Mouse (Mus musculus) lung, postnatal 0 days (tissue): ENCODE results near the gene Rspo4. TPM values are rescaled to one million over a fixed set of nuclear protein-coding genes. Genes with fewer than 3 reads are reported as not detected.

ENCODE experiments used
- ATAC-seq: fragments of 200-750 bp; cut with Nextera tagmentation; 2 replicates; pipeline ENCODE4 v1.8.0; 2017; ENCODE audit warnings: moderate library complexity
- DNase-seq: peaks from one replicate; pipeline ENCODE4 v3.0.0-alpha.2; 2016; ENCODE audit warnings: low spot score
- H3K27ac ChIP-seq: fragments of 300-500 bp; sonication (generic); 2 replicates; pipeline ENCODE4 v1.5.1; 2014; ENCODE audit warnings: antibody characterized with exemption, mild to moderate bottlenecking, low read length, mixed read lengths
- H3K27me3 ChIP-seq: fragments of 300-500 bp; sonication (generic); replicated peaks from 2 replicates; pipeline ENCODE4 v1.6.1; 2014; ENCODE audit warnings: low read length, mixed read lengths; ENCODE audit not compliant: insufficient read depth
- H3K36me3 ChIP-seq: fragments of 300-500 bp; sonication (generic); 2 replicates; pipeline ENCODE4 v1.6.1; 2014; ENCODE audit warnings: low read length, mixed read lengths; ENCODE audit not compliant: insufficient read depth
- H3K4me1 ChIP-seq: fragments of 300-500 bp; sonication (generic); 2 replicates; pipeline ENCODE4 v1.6.1; 2014; ENCODE audit warnings: antibody characterized with exemption, low read depth, low read length, mixed read lengths; ENCODE audit not compliant: insufficient read depth
- H3K4me2 ChIP-seq: fragments of 300-500 bp; sonication (generic); replicated peaks from 2 replicates; pipeline ENCODE4 v1.6.1; 2014; ENCODE audit warnings: low read depth, mild to moderate bottlenecking, low read length, moderate library complexity, mixed read lengths
- H3K4me3 ChIP-seq: fragments of 300-500 bp; sonication (generic); 2 replicates; pipeline ENCODE4 v1.5.1; 2014; ENCODE audit warnings: low read depth, low read length
- H3K9ac ChIP-seq: fragments of 300-500 bp; sonication (generic); replicated peaks from 2 replicates; pipeline ENCODE4 v1.6.1; 2014; ENCODE audit warnings: low read depth, mild to moderate bottlenecking
- H3K9me3 ChIP-seq: fragments of 300-500 bp; sonication (generic); 2 replicates; pipeline ENCODE4 v1.6.1; 2016; ENCODE audit warnings: low read length, mixed read lengths
- CTCF ChIP-seq: IDR thresholded peaks from 2 replicates; pipeline ENCODE4 v1.5.1; 2016; ENCODE audit warnings: antibody characterized with exemption, mild to moderate bottlenecking
- EP300 ChIP-seq: IDR thresholded peaks from 2 replicates; pipeline ENCODE4 v1.6.1; 2016; ENCODE audit warnings: antibody characterized with exemption, mild to moderate bottlenecking, control low read depth
- WGBS: fragments of 180-500 bp; shearing (Covaris S2); extraction: QIAGEN DNeasy Blood & Tissue Kit; methylation state at CpG from one replicate; pipeline ENCODE4 v1.1.7; 2014; 5-methylcytosine and 5-hydroxymethylcytosine counted together
- polyA plus RNA-seq: library from polyadenylated mRNA; unstranded; fragments of >200 nt; fragmentation: Nextera tagmentation; extraction: Ambion mirVana; gene quantifications from 2 replicates; pipeline ENCODE4 v1.2.1, GENCODE M21; 2015

Rspo4 gene
- polyA plus RNA-seq, 1 experiment from 2014 or later, result 2.6 TPM

DNA sequence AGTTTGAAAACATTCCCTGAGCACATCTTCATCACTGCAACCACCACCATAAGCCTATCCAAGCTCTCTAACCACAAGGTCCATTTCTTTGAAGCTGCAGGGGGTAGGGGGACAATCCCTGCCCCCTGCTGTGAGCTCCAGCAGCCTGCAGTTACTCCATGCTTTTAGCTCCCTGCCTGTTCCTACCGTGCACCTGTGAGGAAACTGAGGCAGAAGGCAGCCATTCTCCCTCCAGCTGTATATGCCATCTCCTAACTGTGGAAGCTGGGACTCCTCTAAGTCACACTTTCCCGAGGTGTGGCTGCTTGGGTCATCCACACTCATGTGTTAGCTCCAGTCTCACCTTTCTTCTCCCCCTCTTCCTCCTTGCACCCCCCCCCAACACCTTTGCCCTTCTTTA, 72.4 kb downstream of the Rspo4 start:
- Histone ChIP-seq H3K4me1 (no peaks in the 10 kb centered on the region), H3K36me3 (no peaks in the 10 kb centered on the region), H3K9me3 (no peaks in the 10 kb centered on the region), H3K9ac (no peak overlapping the region), H3K27me3 (no peaks in the 10 kb centered on the region), H3K4me2 (no peak overlapping the region), H3K4me3 (no peak overlapping the region), H3K27ac (no peak overlapping the region)
- DNase-seq (no peak), ATAC-seq (no peak)
- WGBS, result 17% methylated on average over 2 of the region's 2 CpGs
- no peak for TF ChIP-seq CTCF
- no peak for TF ChIP-seq EP300

GRCm38 (mm10) chr2:151916061-151916831, 73.5 kb downstream of the Rspo4 start:
- Histone ChIP-seq H3K4me1 (no peaks in the 10 kb centered on the region), H3K9ac (no peak overlapping the region), H3K27ac (no peak overlapping the region), H3K4me3 (no peak overlapping the region), H3K9me3 (no peaks in the 10 kb centered on the region), H3K27me3 (no peaks in the 10 kb centered on the region), H3K4me2 (no peak overlapping the region), H3K36me3 (no peaks in the 10 kb centered on the region)
- ATAC-seq (peak; percentile 25; the same call in 1 of the 2 replicates), DNase-seq (peak; percentile 49)
- no peak for TF ChIP-seq CTCF
- no peak for TF ChIP-seq EP300
- 38% methylated on average over 13 of the region's 13 CpGs for WGBS

DNA sequence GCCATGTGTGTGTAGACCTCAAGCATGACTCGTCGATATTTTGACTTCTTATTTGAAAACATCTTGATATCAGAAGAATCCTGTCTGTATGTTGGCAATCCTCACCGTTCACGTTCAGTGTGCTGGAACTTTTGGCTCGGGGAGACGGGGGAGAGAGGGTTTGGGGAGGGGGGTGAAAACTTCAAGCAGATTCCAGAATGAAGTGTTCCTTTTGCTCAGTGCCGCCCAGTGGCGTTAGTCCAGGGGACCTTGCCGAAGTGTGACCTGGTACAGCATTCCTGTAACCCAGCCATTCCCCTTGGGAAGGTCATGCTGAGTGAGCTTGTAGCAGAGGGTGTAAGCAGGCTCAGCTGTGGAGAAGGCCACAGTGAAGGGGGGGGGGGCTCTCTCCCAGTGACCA, 76.4 kb downstream of the Rspo4 start:
- no peak for TF ChIP-seq CTCF
- TF ChIP-seq EP300, result no peak
- no peaks in the 10 kb centered on the region for H3K36me3 ChIP-seq
- no peaks in the 10 kb centered on the region for H3K4me1 ChIP-seq
- H3K4me3 ChIP-seq, result no peak overlapping the region
- DNase-seq (no peak), ATAC-seq (no peak)
- H3K9me3 ChIP-seq, result no peaks in the 10 kb centered on the region
- no peak overlapping the region for H3K27ac ChIP-seq
- no peaks in the 10 kb centered on the region for H3K27me3 ChIP-seq
- WGBS, result 40% methylated on average over 9 of the region's 9 CpGs
- no peak overlapping the region for H3K4me2 ChIP-seq
- H3K9ac ChIP-seq, result no peak overlapping the region

DNA sequence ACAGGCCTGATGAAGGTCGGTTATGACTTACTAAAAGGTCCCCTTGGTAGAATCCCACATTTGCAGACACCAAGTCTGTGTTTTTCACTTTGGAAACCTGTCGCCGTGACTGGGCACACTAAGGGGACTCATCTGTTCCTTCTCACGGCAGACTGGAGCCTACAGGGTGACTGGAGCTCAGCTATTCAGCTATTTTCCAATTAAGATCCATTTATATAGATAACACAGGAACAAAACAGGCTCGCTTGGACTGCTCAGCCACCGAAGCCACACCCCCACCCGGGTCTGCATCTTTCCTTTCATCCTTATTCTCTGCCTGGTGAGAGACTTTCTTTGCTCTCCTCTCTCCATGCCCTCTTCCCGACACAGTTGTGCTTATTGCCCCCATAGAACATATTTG, 78.3 kb downstream of the Rspo4 start:
- no peak overlapping the region for H3K27ac ChIP-seq
- no peak overlapping the region for H3K4me2 ChIP-seq
- H3K4me3 ChIP-seq, result no peak overlapping the region
- 65% methylated on average over 8 of the region's 8 CpGs for WGBS
- H3K9ac ChIP-seq, result no peak overlapping the region
- TF ChIP-seq CTCF (no peak), EP300 (no peak)
- no peaks in the 10 kb centered on the region for H3K27me3 ChIP-seq
- no peaks in the 10 kb centered on the region for H3K36me3 ChIP-seq
- no peaks in the 10 kb centered on the region for H3K4me1 ChIP-seq
- H3K9me3 ChIP-seq, result no peaks in the 10 kb centered on the region
- DNase-seq (no peak), ATAC-seq (no peak)

DNA sequence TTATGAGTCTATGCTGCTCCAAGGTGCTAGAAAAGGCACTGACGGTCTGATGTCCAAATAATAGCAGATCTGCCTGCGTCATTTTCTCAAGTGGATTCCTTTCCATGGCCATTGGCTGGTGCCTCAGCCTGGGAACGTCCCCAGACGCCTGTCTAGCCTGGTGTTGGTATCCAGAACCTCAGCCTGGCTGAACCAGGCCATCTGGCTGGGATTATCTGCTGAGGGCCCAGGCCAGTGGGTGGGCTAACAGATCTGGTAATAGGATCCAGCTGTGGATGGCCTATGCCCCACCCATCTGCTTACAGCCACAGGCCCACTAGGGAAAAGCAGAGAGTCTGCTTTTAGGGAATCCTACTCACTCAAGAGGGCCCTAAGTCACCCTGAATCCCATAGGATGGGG, 78.9 kb downstream of the Rspo4 start:
- Histone ChIP-seq H3K27me3 (no peaks in the 10 kb centered on the region), H3K4me3 (no peak overlapping the region), H3K4me2 (no peak overlapping the region), H3K9me3 (no peaks in the 10 kb centered on the region), H3K27ac (no peak overlapping the region), H3K9ac (no peak overlapping the region), H3K4me1 (no peaks in the 10 kb centered on the region), H3K36me3 (no peaks in the 10 kb centered on the region)
- WGBS, result 35% methylated on average over 4 of the region's 4 CpGs
- DNase-seq, result no peak
- ATAC-seq, result peak; percentile 50
- TF ChIP-seq CTCF (no peak), EP300 (no peak)

Other genes with a start within 250 kb of the Rspo4 start
- 0.17 and 0.18 TPM in 2 replicates for gene Snph, start 210.3 kb upstream of the Rspo4 start, polyA plus RNA-seq
- not detected in 2 replicates for gene Rad21l, start 174.4 kb upstream of the Rspo4 start, polyA plus RNA-seq
- 0.57 and 0.63 TPM in 2 replicates for gene Tmem74b, start 140.9 kb upstream of the Rspo4 start, polyA plus RNA-seq
- 32.5 and 38.5 TPM in 2 replicates for gene Psmf1, start 98.7 kb upstream of the Rspo4 start, polyA plus RNA-seq
- 0.11 and 0.13 TPM in 2 replicates for gene Angpt4, start 68.3 kb downstream of the Rspo4 start, polyA plus RNA-seq
- gene Fam110a, start 137.3 kb downstream of the Rspo4 start, polyA plus RNA-seq, result 34.8 and 36.3 TPM in 2 replicates
- gene Slc52a3, start 153.6 kb downstream of the Rspo4 start, polyA plus RNA-seq, result 26.0 and 26.7 TPM in 2 replicates
- not detected in 2 replicates for gene Scrt2, start 238.6 kb downstream of the Rspo4 start, polyA plus RNA-seq